Comparison of ENCODE assay signal across 35 mouse cellular contexts in the genomic region with DNA sequence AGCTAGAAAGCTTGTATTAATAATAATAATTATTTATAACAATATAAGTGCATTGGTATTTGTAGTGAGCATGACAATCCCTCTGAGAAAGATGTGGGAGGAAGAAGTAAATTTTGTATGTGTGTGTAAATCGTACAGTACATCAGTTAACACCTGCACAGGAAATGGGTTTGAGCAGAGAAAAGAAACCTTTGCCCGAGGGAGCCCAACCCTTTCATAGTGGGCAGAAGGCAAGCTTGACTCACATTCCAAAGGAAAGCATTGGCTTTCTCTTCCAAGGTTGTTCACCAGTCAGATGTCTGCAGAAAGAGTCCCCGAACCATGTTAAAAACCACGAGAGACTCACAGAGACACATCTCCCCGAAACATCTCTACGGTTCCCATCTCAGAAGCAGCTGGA. TPM values are rescaled to one million over a fixed set of nuclear protein-coding genes. Genes with fewer than 3 reads are reported as not detected.
A peak's percentile ranks its signal among the peaks of the same experiment; 100 is the strongest.
DNase-seq lines count a peak whose midpoint lies in the region; ATAC-seq and TF ChIP-seq lines count a peak whose summit lies in the region.
"Had no signal": no experiment of that assay in that cellular context is flagged by ENCODE, and none has a peak within 500 bp of the region (broad histone marks: within the 10 kb centered on the region; RNA-seq: fewer than 3 reads in every experiment).

No protein-coding gene starts in this region.

- TF ChIP-seq POLR2A in small intestine, adult 2 months (IDR thresholded peaks at IDR 0.05; ENCODE audit: low read depth, low read length) = no peak

- H3K27ac ChIP-seq in intestine, embryonic 15.5 days = no peak overlapping the region
- H3K27ac ChIP-seq in intestine, postnatal 0 days (ENCODE audit: low read depth, low read length) = no peak overlapping the region
- H3K27ac ChIP-seq in small intestine, adult 2 months (ENCODE audit: insufficient read depth, low read depth, low read length) = peak overlapping the region; percentile 47; the same call in 1 of the 2 replicates
- H3K27ac ChIP-seq: embryonic facial prominence, embryonic 10.5 days; embryonic facial prominence, embryonic 13.5 days; forebrain, embryonic 13.5 days; heart, embryonic 15.5 days; hindbrain, embryonic 10.5 days; hindbrain, embryonic 13.5 days had no signal

- H3K36me3 ChIP-seq in intestine, embryonic 15.5 days = no peaks in the 10 kb centered on the region
- H3K36me3 ChIP-seq in intestine, postnatal 0 days (ENCODE audit: control insufficient read depth, insufficient read depth) = no peaks in the 10 kb centered on the region
- no peaks in the 10 kb centered on the region for H3K36me3 ChIP-seq in small intestine, adult 2 months (ENCODE audit: control insufficient read depth, insufficient read depth, low read length)
- H3K36me3 ChIP-seq: embryonic facial prominence, embryonic 10.5 days; embryonic facial prominence, embryonic 13.5 days; G1E; heart, embryonic 12.5 days; heart, embryonic 15.5 days; hindbrain, embryonic 10.5 days; hindbrain, embryonic 13.5 days had no signal

- no peak overlapping the region for H3K4me2 ChIP-seq in intestine, embryonic 15.5 days (replicated peaks)
- no peak overlapping the region for H3K4me2 ChIP-seq in intestine, postnatal 0 days (replicated peaks; ENCODE audit: low read depth)
- H3K4me2 ChIP-seq: embryonic facial prominence, embryonic 13.5 days; forebrain, embryonic 13.5 days; heart, embryonic 12.5 days; heart, embryonic 15.5 days; hindbrain, embryonic 13.5 days had no signal

- peak; percentile 51 for DNase-seq in thymus, postnatal 25 days
- no peak for DNase-seq in right cerebral cortex, postnatal 4 days
- no peak for DNase-seq in adrenal gland, adult 18-20 months (ENCODE audit: low spot score in 2 of 2)
- DNase-seq: adrenal gland, adult 2 months; adrenal gland, postnatal 14 days; B cell, adult 2 months; cerebellum, adult 11 months; cerebellum, adult 2 months; cerebellum, postnatal 10 days; cerebellum, postnatal 36 days; embryo, embryonic 11 days; gastrocnemius, postnatal 10 days; gastrocnemius, postnatal 36 days; heart, postnatal 10 days; heart, postnatal 36 days had no signal

- TF ChIP-seq CTCF in intestine, postnatal 0 days (IDR thresholded peaks at IDR 0.05; ENCODE audit: low read depth) = no peak
- TF ChIP-seq CTCF in small intestine, adult 2 months (IDR thresholded peaks at IDR 0.05; ENCODE audit: extremely low read depth, insufficient read length, insufficient replicate concordance, low read depth, low read length) = no peak

- WGBS in intestine, embryonic 15.5 days = 80% methylated on average over 6 of the region's 6 CpGs
- WGBS in intestine, postnatal 0 days = 67% methylated on average over 6 of the region's 6 CpGs
- 45% methylated on average over 6 of the region's 6 CpGs for WGBS in small intestine, adult 2 months

- H3K9ac ChIP-seq in intestine, embryonic 15.5 days = no peak overlapping the region
- H3K9ac ChIP-seq in intestine, postnatal 0 days (ENCODE audit: low read depth, low read length) = no peak overlapping the region
- H3K9ac ChIP-seq: embryonic facial prominence, embryonic 13.5 days; forebrain, embryonic 13.5 days; heart, embryonic 12.5 days; heart, embryonic 15.5 days; hindbrain, embryonic 13.5 days had no signal

- ATAC-seq in intestine, embryonic 15.5 days = peak; percentile 37; the same call in 1 of the 2 replicates
- ATAC-seq in intestine, postnatal 0 days = no peak
- ATAC-seq: forebrain, embryonic 13.5 days; forebrain, embryonic 16.5 days; hindbrain, embryonic 16.5 days; Patski had no signal

- H3K4me1 ChIP-seq in intestine, embryonic 15.5 days (replicated peaks) = no peaks in the 10 kb centered on the region
- no peaks in the 10 kb centered on the region; the same call in 1 of the 2 replicates for H3K4me1 ChIP-seq in intestine, postnatal 0 days (replicated peaks; ENCODE audit: control insufficient read depth, insufficient read depth, low read length)
- H3K4me1 ChIP-seq in small intestine, adult 2 months (ENCODE audit: control insufficient read depth, insufficient read depth, insufficient read length, low read length) = peaks cover 18% of the 10 kb centered on the region; the same call in 1 of the 2 replicates

- H3K27me3 ChIP-seq in intestine, embryonic 15.5 days (replicated peaks) = no peaks in the 10 kb centered on the region
- no peaks in the 10 kb centered on the region for H3K27me3 ChIP-seq in intestine, postnatal 0 days (replicated peaks; ENCODE audit: control insufficient read depth, insufficient read depth, low read length)
- no peaks in the 10 kb centered on the region for H3K27me3 ChIP-seq in small intestine, adult 2 months (ENCODE audit: control insufficient read depth, insufficient read depth, low read length)
- H3K27me3 ChIP-seq: CH12.LX; embryonic facial prominence, embryonic 13.5 days; forebrain, embryonic 13.5 days; heart, embryonic 12.5 days; heart, embryonic 15.5 days; hindbrain, embryonic 13.5 days; Patski had no signal

- H3K9me3 ChIP-seq in intestine, embryonic 15.5 days = no peaks in the 10 kb centered on the region
- no peaks in the 10 kb centered on the region for H3K9me3 ChIP-seq in intestine, postnatal 0 days (ENCODE audit: control insufficient read depth)
- H3K9me3 ChIP-seq: embryonic facial prominence, embryonic 10.5 days; embryonic facial prominence, embryonic 13.5 days; forebrain, embryonic 13.5 days; heart, embryonic 12.5 days; heart, embryonic 15.5 days; hindbrain, embryonic 10.5 days; hindbrain, embryonic 13.5 days had no signal

- H3K4me3 ChIP-seq in intestine, embryonic 15.5 days (replicated peaks) = no peak overlapping the region
- no peak overlapping the region for H3K4me3 ChIP-seq in intestine, postnatal 0 days (ENCODE audit: low read depth, low read length)
- no peak overlapping the region for H3K4me3 ChIP-seq in small intestine, adult 2 months (ENCODE audit: low read depth, low read length)
- H3K4me3 ChIP-seq: embryonic facial prominence, embryonic 10.5 days; embryonic facial prominence, embryonic 13.5 days; erythroblast, embryonic 14.5 days; forebrain, embryonic 13.5 days; heart, embryonic 12.5 days; heart, embryonic 15.5 days; hindbrain, embryonic 10.5 days; hindbrain, embryonic 13.5 days had no signal

RNA-seq across cellular contexts. Expression of a gene that starts 18.9 kb away (rescaled TPM):
- 0.41 and 0.47 TPM in 2 replicates for polyA plus RNA-seq in intestine, embryonic 15.5 days (2015; fragmentation: Nextera tagmentation; extraction: Ambion mirVana)
- polyA plus RNA-seq in intestine, postnatal 0 days (2015; fragmentation: Nextera tagmentation; extraction: Ambion mirVana) = 0.73 and 0.82 TPM in 2 replicates
- polyA plus RNA-seq in small intestine, adult 2 months (2012; rRNA removed) = 0.84 and 1.4 TPM in 2 replicates
- total RNA-seq in adrenal gland, adult 18-20 months (2021) = not detected
- total RNA-seq: adrenal gland, adult 2 months; adrenal gland, postnatal 14 days; adrenal gland, postnatal 4 days; CH12.LX; G1E; gastrocnemius, adult 18-20 months; gastrocnemius, postnatal 36 days; granulocyte monocyte progenitor cell, adult 5-6 weeks had no signal
- polyA plus RNA-seq: erythroblast, embryonic 14.5 days; G1E had no signal

RNA-seq across cellular contexts. Expression of a gene that starts 37.1 kb away (rescaled TPM):
- 0.25 TPM in 1 of 2 replicates, not detected in the other for polyA plus RNA-seq in intestine, embryonic 15.5 days (2015; fragmentation: Nextera tagmentation; extraction: Ambion mirVana)
- not detected in 2 replicates for polyA plus RNA-seq in intestine, postnatal 0 days (2015; fragmentation: Nextera tagmentation; extraction: Ambion mirVana)
- polyA plus RNA-seq in small intestine, adult 2 months (2012; rRNA removed) = not detected in 2 replicates
- total RNA-seq in adrenal gland, adult 18-20 months (2021) = not detected
- total RNA-seq: adrenal gland, adult 2 months; adrenal gland, postnatal 14 days; adrenal gland, postnatal 4 days; CH12.LX; G1E; gastrocnemius, adult 18-20 months; gastrocnemius, postnatal 10 days; gastrocnemius, postnatal 36 days; granulocyte monocyte progenitor cell, adult 5-6 weeks; heart, adult 8-10 months; heart, postnatal 10 days; heart, postnatal 36 days had no signal
- polyA plus RNA-seq: adrenal gland, adult 2 months; cerebellum, adult 2 months; embryonic facial prominence, embryonic 10.5 days; embryonic facial prominence, embryonic 13.5 days; erythroblast, embryonic 14.5 days; forebrain, embryonic 13.5 days; forebrain, embryonic 16.5 days; G1E; heart, embryonic 12.5 days; hindbrain, embryonic 10.5 days; hindbrain, embryonic 16.5 days; Patski had no signal
